Mouse (Mus musculus): Measurements from ENCODE around the gene Mob3b. TPM values are rescaled to one million over a fixed set of nuclear protein-coding genes. Genes with fewer than 3 reads are reported as not detected.
A peak's percentile ranks its signal among the peaks of the same experiment; 100 is the strongest.

Gene Mob3b
- total RNA-seq, 2 experiments from 2014 or later: 4.5 to 4.7 TPM

- DNase-seq (ENCODE audit: low spot score in 2 of 2): no peak
Measured at GRCm38 (mm10) chr4:35031623-35032022, 125.7 kb downstream of the Mob3b start.

GRCm38 (mm10) chr4:35031141-35031540, 126.1 kb downstream of the Mob3b start:
- peak in 1 of 2 experiments; percentile 23 for DNase-seq (ENCODE audit: low spot score in 2 of 2)
- TF ChIP-seq CTCF (conservative IDR thresholded peaks at IDR 0.05): no peak

More at GRCm38 (mm10) chr4:35031623-35032022, 125.7 kb downstream of the Mob3b start:
- TF ChIP-seq CTCF (conservative IDR thresholded peaks at IDR 0.05): no peak
- no peak overlapping the region for H3K4me3 ChIP-seq
- H3K27ac ChIP-seq: no peak overlapping the region

GRCm38 (mm10) chr4:35018416-35018815, 138.9 kb downstream of the Mob3b start:
- Histone ChIP-seq H3K4me3 (no peak overlapping the region), H3K27ac (no peak overlapping the region)
- no peak for DNase-seq (ENCODE audit: low spot score in 2 of 2)
- TF ChIP-seq CTCF (conservative IDR thresholded peaks at IDR 0.05): no peak

More at GRCm38 (mm10) chr4:35031141-35031540, 126.1 kb downstream of the Mob3b start:
- Histone ChIP-seq H3K4me3 (no peak overlapping the region), H3K27ac (no peak overlapping the region)

- TF ChIP-seq CTCF (conservative IDR thresholded peaks at IDR 0.05): no peak
- no peak for DNase-seq (ENCODE audit: low spot score in 2 of 2)
- H3K4me3 ChIP-seq: no peak overlapping the region
- H3K27ac ChIP-seq: no peak overlapping the region
Measured at GRCm38 (mm10) chr4:35012401-35013307, 144.6 kb downstream of the Mob3b start.

GRCm38 (mm10) chr4:35006541-35007260, 150.6 kb downstream of the Mob3b start:
- TF ChIP-seq CTCF (conservative IDR thresholded peaks at IDR 0.05): no peak
- DNase-seq (ENCODE audit: low spot score in 2 of 2): no peak
- no peak overlapping the region for H3K27ac ChIP-seq
- no peak overlapping the region for H3K4me3 ChIP-seq

GRCm38 (mm10) chr4:35006056-35006455, 151.2 kb downstream of the Mob3b start:
- Histone ChIP-seq H3K4me3 (no peak overlapping the region), H3K27ac (no peak overlapping the region)
- DNase-seq (ENCODE audit: low spot score in 2 of 2): no peak
- no peak for TF ChIP-seq CTCF (conservative IDR thresholded peaks at IDR 0.05)

- no peak for DNase-seq (ENCODE audit: low spot score in 2 of 2)
Measured at GRCm38 (mm10) chr4:35005068-35005769, 152.1 kb downstream of the Mob3b start.

GRCm38 (mm10) chr4:35004473-35004872, 152.8 kb downstream of the Mob3b start:
- no peak overlapping the region for H3K27ac ChIP-seq
- DNase-seq (ENCODE audit: low spot score in 2 of 2): no peak
- TF ChIP-seq CTCF (conservative IDR thresholded peaks at IDR 0.05): no peak
- no peak overlapping the region for H3K4me3 ChIP-seq

More at GRCm38 (mm10) chr4:35005068-35005769, 152.1 kb downstream of the Mob3b start:
- H3K4me3 ChIP-seq: no peak overlapping the region
- TF ChIP-seq CTCF (conservative IDR thresholded peaks at IDR 0.05): no peak
- H3K27ac ChIP-seq: no peak overlapping the region

- no peak overlapping the region for H3K4me3 ChIP-seq
- H3K27ac ChIP-seq: no peak overlapping the region
- TF ChIP-seq CTCF (conservative IDR thresholded peaks at IDR 0.05): no peak
- DNase-seq (ENCODE audit: low spot score in 2 of 2): no peak
Measured at GRCm38 (mm10) chr4:35003550-35004326, 153.5 kb downstream of the Mob3b start.

GRCm38 (mm10) chr4:34996616-34997015, 160.7 kb downstream of the Mob3b start:
- Histone ChIP-seq H3K27ac (no peak overlapping the region), H3K4me3 (no peak overlapping the region)
- no peak for DNase-seq (ENCODE audit: low spot score in 2 of 2)
- no peak for TF ChIP-seq CTCF (conservative IDR thresholded peaks at IDR 0.05)

- no peak for TF ChIP-seq CTCF (conservative IDR thresholded peaks at IDR 0.05)
- Histone ChIP-seq H3K4me3 (peak overlapping the region; percentile 2; the same call in 1 of the 2 replicates), H3K27ac (0 out of 2 replicates have a peak overlapping the region, but pooled peaks have one; percentile 9)
- no peak for DNase-seq (ENCODE audit: low spot score in 2 of 2)
Measured at GRCm38 (mm10) chr4:34993639-34993975, 163.7 kb downstream of the Mob3b start.
